Mouse (Mus musculus) lung, postnatal 36 days (tissue): ENCODE results near the gene Trim26.

Experiments
- DNase-seq: peaks from one replicate; pipeline ENCODE4 v3.0.0; 2022; ENCODE audit warnings: mixed read lengths

Gene Trim26

GRCm38 (mm10) chr17:36900691-36901090, 63.8 kb downstream of the Trim26 start:
- DNase-seq, result peak; percentile 33

DNA sequence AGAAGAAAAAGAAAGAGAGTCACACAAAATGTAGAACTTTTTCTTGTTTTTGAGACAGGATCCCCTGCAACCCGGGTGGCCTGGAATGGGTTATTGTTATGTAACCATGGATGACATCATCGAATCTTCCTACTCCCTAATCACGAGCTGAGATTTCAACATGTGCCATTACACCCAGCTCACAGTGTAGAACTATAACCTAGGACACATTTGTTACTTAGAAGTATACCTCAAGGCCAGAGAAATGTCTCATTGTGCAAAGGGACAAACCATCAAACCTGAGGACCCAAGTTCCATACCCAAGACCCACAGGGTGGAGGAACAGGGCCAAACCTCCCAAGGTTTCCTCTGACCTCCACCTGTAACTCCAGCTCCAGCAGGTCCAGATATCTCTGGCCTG, 66.7 kb downstream of the Trim26 start:
- DNase-seq, result peak; percentile 41

- DNase-seq, result no peak
These were observed 71.3 kb downstream of the Trim26 start for GRCm38 (mm10) chr17:36908235-36908634.
